ENCODE assay signal across 16 mouse cellular contexts in the genomic region with DNA sequence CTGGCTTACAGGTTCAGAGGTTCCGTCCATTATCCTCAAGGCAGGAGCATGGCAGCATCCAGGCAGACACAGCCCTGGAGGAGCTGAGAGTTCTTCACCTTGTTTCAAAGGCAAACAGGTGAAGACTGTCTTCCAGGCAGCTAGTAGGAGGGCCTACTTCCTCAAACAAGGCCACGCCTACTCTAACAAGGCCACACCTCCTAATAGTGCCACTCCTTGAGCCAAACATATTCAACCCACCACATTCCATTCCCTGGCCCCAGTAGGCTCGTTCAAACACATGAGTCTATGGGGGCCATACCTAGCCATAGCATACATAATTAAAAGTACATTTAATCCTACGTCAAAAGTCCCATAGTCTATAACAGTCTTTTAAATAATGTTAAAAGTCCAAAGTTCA.
"Had no signal": no experiment of that assay in that cellular context is flagged by ENCODE, and none has a peak within 500 bp of the region (broad histone marks: within the 10 kb centered on the region; RNA-seq: fewer than 3 reads in every experiment).

No protein-coding gene starts in this region.

- DNase-seq: kidney, adult 2 months; kidney, postnatal 25 days; layer of hippocampus, adult 9-11 months; liver, embryonic 13.5 days; lung, adult 2 months; lung, postnatal 14 days; lung, postnatal 4 days; midbrain, embryonic 14.5 days; right cerebral cortex, postnatal 14 days; right cerebral cortex, postnatal 4 days; thymus, adult 2 months; thymus, postnatal 14 days had no signal

- H3K36me3 ChIP-seq: liver, embryonic 13.5 days; stomach, embryonic 15.5 days had no signal

- H3K4me1 ChIP-seq: liver, embryonic 13.5 days; stomach, embryonic 15.5 days had no signal

- H3K4me2 ChIP-seq: liver, embryonic 13.5 days; midbrain, embryonic 11.5 days; stomach, embryonic 15.5 days had no signal

- H3K27me3 ChIP-seq: liver, embryonic 13.5 days; stomach, embryonic 15.5 days had no signal

- H3K9me3 ChIP-seq: liver, embryonic 13.5 days; stomach, embryonic 15.5 days had no signal

- H3K4me3 ChIP-seq: layer of hippocampus, adult 2 months; liver, embryonic 13.5 days; stomach, embryonic 15.5 days had no signal

- H3K27ac ChIP-seq: kidney, postnatal 0 days; layer of hippocampus, adult 2 months; liver, embryonic 13.5 days; stomach, embryonic 15.5 days had no signal

- H3K9ac ChIP-seq: liver, embryonic 13.5 days; stomach, embryonic 15.5 days had no signal
